Mouse (Mus musculus): ENCODE results near the gene Foxn1.

- no peak for TF ChIP-seq GATA1 (IDR thresholded peaks at IDR 0.05; ENCODE audit: borderline replicate concordance, low read length)
- no peak for TF ChIP-seq FLI1 (IDR thresholded peaks at IDR 0.05; ENCODE audit: low read length)
Observed at GRCm38 (mm10) chr11:78411606-78412323, 25.4 kb upstream of the Foxn1 start.
